Mouse (Mus musculus) fat pad, adult 2 months (tissue): ENCODE results near the gene Lrrc10b.
A peak's percentile ranks its signal among the peaks of the same experiment; 100 is the strongest.

Source experiments
- DNase-seq: peaks from one replicate; pipeline ENCODE4 v3.0.0-alpha.2; 2011; ENCODE audit warnings: low read depth, low spot score; ENCODE audit errors: extremely low read depth

Lrrc10b gene

GRCm38 (mm10) chr19:10456752-10457483, at the start of gene Lrrc10b:
TSS of gene Lrrc10b (minus strand) at chr19:10457473.
- DNase-seq = no peak

GRCm38 (mm10) chr19:10502571-10502970, 45.3 kb upstream of the Lrrc10b start:
- DNase-seq = no peak

GRCm38 (mm10) chr19:10500581-10500980, 43.3 kb upstream of the Lrrc10b start:
- DNase-seq = no peak

- no peak for DNase-seq
Observed at GRCm38 (mm10) chr19:10497512-10498160, 40.4 kb upstream of the Lrrc10b start.

- DNase-seq = no peak
Observed at GRCm38 (mm10) chr19:10496976-10497375, 39.7 kb upstream of the Lrrc10b start.

- DNase-seq = no peak
Observed at GRCm38 (mm10) chr19:10495670-10496069, 38.4 kb upstream of the Lrrc10b start.

GRCm38 (mm10) chr19:10486264-10486738, 29.0 kb upstream of the Lrrc10b start:
- no peak for DNase-seq

- DNase-seq = no peak
Observed at GRCm38 (mm10) chr19:10482703-10483102, 25.4 kb upstream of the Lrrc10b start, which contains the start of gene Ppp1r32. TSS of gene Ppp1r32 (minus strand) at chr19:10482928.

GRCm38 (mm10) chr19:10479541-10479940, 22.3 kb upstream of the Lrrc10b start:
- DNase-seq = no peak

GRCm38 (mm10) chr19:10473779-10474178, 16.5 kb upstream of the Lrrc10b start:
- no peak for DNase-seq

GRCm38 (mm10) chr19:10472958-10473357, 15.7 kb upstream of the Lrrc10b start:
- no peak for DNase-seq

- DNase-seq = no peak
Observed at GRCm38 (mm10) chr19:10469171-10469658, 11.9 kb upstream of the Lrrc10b start.

- DNase-seq = no peak
Observed at GRCm38 (mm10) chr19:10464427-10464826, 7.2 kb upstream of the Lrrc10b start.

- DNase-seq = no peak
Observed at GRCm38 (mm10) chr19:10461584-10461983, 4.3 kb upstream of the Lrrc10b start.

GRCm38 (mm10) chr19:10459907-10460306, 2.6 kb upstream of the Lrrc10b start:
- DNase-seq = no peak

GRCm38 (mm10) chr19:10458096-10458495, 823 bp upstream of the Lrrc10b start:
- DNase-seq = peak; percentile 78

GRCm38 (mm10) chr19:10457484-10457800, 169 bp upstream of the Lrrc10b start:
- no peak for DNase-seq

- DNase-seq = no peak
Observed at GRCm38 (mm10) chr19:10455437-10455806, 1.9 kb downstream of the Lrrc10b start.

- DNase-seq = no peak
Observed at GRCm38 (mm10) chr19:10454718-10455436, 2.4 kb downstream of the Lrrc10b start.

GRCm38 (mm10) chr19:10449708-10450107, 7.6 kb downstream of the Lrrc10b start:
- DNase-seq = no peak

- no peak for DNase-seq
Observed at GRCm38 (mm10) chr19:10449190-10449589, 8.1 kb downstream of the Lrrc10b start.

- DNase-seq = no peak
Observed at GRCm38 (mm10) chr19:10448275-10448674, 9.0 kb downstream of the Lrrc10b start.
